Mouse (Mus musculus) heart, postnatal 0 days (tissue): Measurements from ENCODE around the gene Wnt11. TPM values are rescaled to one million over a fixed set of nuclear protein-coding genes. Genes with fewer than 3 reads are reported as not detected.

Experiments used
- ATAC-seq: fragments of 200-750 bp; cut with Nextera tagmentation; 2 replicates; pipeline ENCODE4 v1.8.0; 2017; ENCODE audit warnings: low read depth, moderate number of reproducible peaks, moderate library complexity; ENCODE audit not compliant: insufficient read depth
- DNase-seq: peaks from one replicate; pipeline ENCODE4 v3.0.0-alpha.2; 2016; ENCODE audit warnings: low spot score
- H3K27ac ChIP-seq: fragments of 300-500 bp; sonication (generic); 2 replicates; pipeline ENCODE4 v1.5.1; 2014; ENCODE audit warnings: low read depth, mild to moderate bottlenecking
- H3K27me3 ChIP-seq: fragments of 300-500 bp; sonication (generic); 2 replicates; pipeline ENCODE4 v1.6.1; 2014; ENCODE audit warnings: low read length, mixed read lengths; ENCODE audit not compliant: control insufficient read depth, insufficient read depth
- H3K36me3 ChIP-seq: fragments of 300-500 bp; sonication (generic); replicated peaks from 2 replicates; pipeline ENCODE4 v1.6.1; 2014; ENCODE audit warnings: low read length, mixed read lengths; ENCODE audit not compliant: control insufficient read depth, insufficient read depth
- H3K4me1 ChIP-seq: fragments of 300-500 bp; sonication (generic); 2 replicates; pipeline ENCODE4 v1.6.1; 2014; ENCODE audit warnings: antibody characterized with exemption; ENCODE audit not compliant: control insufficient read depth, insufficient read depth
- H3K4me2 ChIP-seq: fragments of 300-500 bp; sonication (generic); 2 replicates; pipeline ENCODE4 v1.6.1; 2014; ENCODE audit warnings: low read depth, mild to moderate bottlenecking, low read length, moderate library complexity
- H3K4me3 ChIP-seq: fragments of 300-500 bp; sonication (generic); 2 replicates; pipeline ENCODE4 v1.5.1; 2014; ENCODE audit warnings: low read depth, low read length
- H3K9ac ChIP-seq: fragments of 300-500 bp; sonication (generic); replicated peaks from 2 replicates; pipeline ENCODE4 v1.6.1; 2014; ENCODE audit warnings: low read depth, low read length, mixed read lengths
- H3K9me3 ChIP-seq: fragments of 300-500 bp; sonication (generic); replicated peaks from 2 replicates; pipeline ENCODE4 v1.6.1; 2016; ENCODE audit warnings: low read length; ENCODE audit not compliant: control insufficient read depth
- CTCF ChIP-seq: IDR thresholded peaks from 2 replicates; pipeline ENCODE4 v1.5.1; 2016; ENCODE audit warnings: antibody characterized with exemption, control low read depth, low read depth
- EP300 ChIP-seq: IDR thresholded peaks from 2 replicates; pipeline ENCODE4 v1.6.1; 2016; ENCODE audit warnings: antibody characterized with exemption, low read depth
- whole genome bisulfite sequencing: fragments of 180-500 bp; shearing (Covaris S2); extraction: QIAGEN DNeasy Blood & Tissue Kit; methylation state at CpG from one replicate; pipeline ENCODE4 v1.1.7; 2014; 5-methylcytosine and 5-hydroxymethylcytosine counted together
- polyA plus RNA-seq: library from polyadenylated mRNA; unstranded; fragments of >200 nt; fragmentation: Nextera tagmentation; extraction: Ambion mirVana; gene quantifications from 2 replicates; pipeline ENCODE4 v1.2.1, GENCODE M21; 2015
- total RNA-seq: library from RNA; depleted of rRNA; stranded (reverse); fragments of >200 nt; gene quantifications from 2 replicates; pipeline ENCODE4 v1.2.3, GENCODE M21; 2014; ENCODE audit warnings: low replicate concordance

The Wnt11 gene
- total and polyA plus RNA-seq, 2 experiments from 2014 or later = 4.4 to 22.9 TPM

DNA sequence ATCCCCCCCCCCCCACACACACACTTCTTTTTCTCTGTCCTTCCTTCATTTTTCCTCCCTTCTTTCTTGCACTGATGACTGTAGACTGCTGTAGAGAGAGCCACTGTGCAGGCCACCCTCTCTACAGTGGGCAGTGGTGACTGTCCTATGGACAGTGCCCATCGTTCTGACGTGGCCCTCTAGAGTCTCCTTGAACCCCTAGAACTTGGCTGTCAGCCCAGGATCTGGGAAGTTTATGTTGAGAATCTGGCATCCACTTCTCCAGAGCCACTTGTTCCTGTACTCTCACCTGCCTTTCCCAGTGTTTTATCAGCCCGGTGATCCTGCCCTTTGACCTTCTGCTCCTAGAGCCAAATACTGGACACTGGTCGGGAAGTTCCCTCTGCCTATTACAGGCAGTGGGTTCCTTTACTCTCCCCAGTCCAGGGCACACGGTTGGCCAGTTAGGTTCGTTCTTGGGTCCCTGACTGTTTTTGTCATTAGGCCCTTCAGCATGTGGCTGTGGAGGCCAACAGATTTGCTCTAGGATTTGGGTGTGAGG is 39.6 kb downstream of the Wnt11 start:
- no peak overlapping the region for H3K4me2 ChIP-seq
- H3K4me1 ChIP-seq = peaks cover 14% of the 10 kb centered on the region
- no peaks in the 10 kb centered on the region for H3K9me3 ChIP-seq
- H3K36me3 ChIP-seq = no peaks in the 10 kb centered on the region
- no peak overlapping the region for H3K27ac ChIP-seq
- H3K27me3 ChIP-seq = no peaks in the 10 kb centered on the region
- WGBS = 19% methylated on average over 6 of the region's 6 CpGs
- H3K9ac ChIP-seq = no peak overlapping the region
- ATAC-seq (no peak), DNase-seq (no peak)
- H3K4me3 ChIP-seq = no peak overlapping the region
- TF ChIP-seq EP300 (no peak), CTCF (no peak)

DNA sequence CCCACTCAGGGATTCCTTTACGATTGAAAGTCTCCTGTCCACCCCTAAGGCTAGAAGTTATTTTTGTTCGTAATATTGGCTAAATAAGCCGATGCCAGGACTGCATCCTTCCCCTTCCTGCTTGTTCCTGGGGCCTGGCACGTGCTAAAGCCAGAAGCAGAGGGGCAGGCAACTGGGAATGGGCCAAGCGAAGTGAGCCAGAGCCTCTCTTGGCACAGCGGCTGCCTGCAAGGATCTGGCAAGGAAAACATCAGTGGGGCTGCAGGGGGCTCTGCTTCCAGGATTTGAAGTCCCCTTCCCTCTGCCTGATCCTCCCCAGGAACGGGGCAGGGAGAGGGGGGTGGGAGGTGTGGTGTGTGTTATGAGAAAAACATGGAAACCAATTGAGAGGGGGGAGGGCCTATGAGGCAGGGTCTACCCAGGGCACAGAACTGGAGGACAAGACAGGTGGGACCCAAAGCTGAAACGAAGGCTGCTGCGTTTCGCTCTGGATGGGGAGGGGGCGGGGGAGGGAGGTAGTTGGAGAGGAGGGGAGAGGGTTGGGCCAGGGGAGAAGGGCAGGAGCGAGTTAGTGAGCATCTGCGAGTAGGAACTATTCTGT is 40.6 kb downstream of the Wnt11 start:
- ATAC-seq (no peak), DNase-seq (peak; percentile 55)
- Histone ChIP-seq H3K9ac (no peak overlapping the region), H3K27ac (peak overlapping the region; percentile 5; the same call in 1 of the 2 replicates), H3K4me3 (no peak overlapping the region), H3K4me2 (no peak overlapping the region), H3K27me3 (no peaks in the 10 kb centered on the region), H3K4me1 (peaks cover 14% of the 10 kb centered on the region), H3K9me3 (no peaks in the 10 kb centered on the region), H3K36me3 (no peaks in the 10 kb centered on the region)
- TF ChIP-seq CTCF (no peak), EP300 (no peak)
- 28% methylated on average over 13 of the region's 13 CpGs for WGBS

DNA sequence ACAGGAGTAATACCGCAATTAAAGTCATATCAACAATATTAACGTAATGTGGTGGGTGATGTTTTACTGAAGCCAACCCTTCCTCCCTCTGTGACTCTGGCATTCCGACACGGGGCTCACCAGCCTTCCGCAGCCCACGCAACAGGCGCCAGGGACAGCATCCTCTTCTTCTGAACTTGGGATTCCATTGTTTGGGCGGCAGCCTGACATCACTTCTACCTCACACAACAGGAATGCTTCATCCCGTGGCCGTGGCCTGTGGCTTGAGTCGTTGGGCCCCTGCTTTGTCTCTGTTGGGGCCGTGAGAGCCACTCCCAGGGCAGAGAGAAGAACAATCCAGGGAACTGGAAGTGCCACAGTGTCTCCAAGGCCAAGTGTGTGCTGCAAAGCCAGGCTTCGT is 41.2 kb downstream of the Wnt11 start:
- TF ChIP-seq CTCF (no peak), EP300 (no peak)
- ATAC-seq (peak; percentile 48; the same call in 1 of the 2 replicates), DNase-seq (peak; percentile 40)
- H3K9me3 ChIP-seq = no peaks in the 10 kb centered on the region
- H3K9ac ChIP-seq = no peak overlapping the region
- H3K27me3 ChIP-seq = no peaks in the 10 kb centered on the region
- no peak overlapping the region for H3K4me2 ChIP-seq
- H3K36me3 ChIP-seq = no peaks in the 10 kb centered on the region
- 45% methylated on average over 13 of the region's 13 CpGs for WGBS
- peaks cover 14% of the 10 kb centered on the region for H3K4me1 ChIP-seq
- 0 out of 2 replicates have a peak overlapping the region, but pooled peaks have one; percentile 19 for H3K27ac ChIP-seq
- no peak overlapping the region for H3K4me3 ChIP-seq

DNA sequence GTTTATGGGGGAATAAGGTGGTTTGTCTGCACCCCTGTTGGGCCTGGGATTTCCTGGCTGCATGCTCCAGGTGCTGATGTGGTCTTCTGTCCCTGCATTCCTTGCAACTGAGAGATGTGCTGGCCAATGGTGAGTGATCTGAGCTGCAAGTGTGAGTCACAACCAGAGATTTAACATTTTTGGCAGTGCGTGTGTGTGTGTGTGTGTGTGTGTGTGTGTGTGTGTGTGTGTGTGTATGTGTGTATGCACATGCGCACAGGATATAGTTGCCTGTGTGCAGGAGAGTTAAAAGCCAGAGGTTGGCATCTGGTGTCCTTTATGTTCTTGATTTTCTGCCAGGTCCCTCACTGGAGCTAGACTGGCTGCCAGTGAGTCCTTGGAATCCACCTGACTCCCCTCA is 44.3 kb downstream of the Wnt11 start:
- no peak overlapping the region for H3K4me2 ChIP-seq
- TF ChIP-seq EP300 (no peak), CTCF (no peak)
- H3K9me3 ChIP-seq = no peaks in the 10 kb centered on the region
- DNase-seq (no peak), ATAC-seq (no peak)
- peaks cover 14% of the 10 kb centered on the region for H3K4me1 ChIP-seq
- 84% methylated on average over 2 of the region's 2 CpGs for WGBS
- H3K27me3 ChIP-seq = no peaks in the 10 kb centered on the region
- no peak overlapping the region for H3K4me3 ChIP-seq
- no peak overlapping the region for H3K27ac ChIP-seq
- peaks cover 3% of the 10 kb centered on the region for H3K36me3 ChIP-seq
- no peak overlapping the region for H3K9ac ChIP-seq

DNA sequence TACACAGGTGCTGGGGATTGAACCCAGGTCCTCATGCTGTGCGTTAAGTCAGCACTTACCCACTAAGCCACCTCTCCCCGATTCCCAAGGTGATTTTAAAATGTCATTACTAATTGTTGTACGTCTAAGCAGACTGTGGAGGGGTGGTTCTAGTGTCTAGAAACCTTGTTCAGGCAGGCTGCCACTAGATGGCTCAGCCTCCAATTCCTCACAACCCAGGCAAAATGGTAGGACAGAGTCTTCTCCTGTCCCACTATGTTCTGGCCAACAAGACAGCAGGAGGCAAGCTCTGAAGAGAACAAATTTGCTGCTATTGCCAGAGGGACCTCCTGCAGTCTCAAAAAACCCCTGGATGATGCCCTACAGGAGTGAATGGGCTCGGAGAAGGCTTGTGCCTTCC is 47.0 kb downstream of the Wnt11 start:
- H3K4me3 ChIP-seq = no peak overlapping the region
- TF ChIP-seq CTCF (peak; percentile 46), EP300 (no peak)
- 63% methylated on average over 4 of the region's 4 CpGs for WGBS
- no peak for ATAC-seq
- no peak for DNase-seq
- no peak overlapping the region for H3K27ac ChIP-seq
- no peaks in the 10 kb centered on the region for H3K9me3 ChIP-seq
- H3K27me3 ChIP-seq = no peaks in the 10 kb centered on the region
- H3K4me2 ChIP-seq = no peak overlapping the region
- no peaks in the 10 kb centered on the region for H3K4me1 ChIP-seq
- H3K9ac ChIP-seq = no peak overlapping the region
- H3K36me3 ChIP-seq = peaks cover 20% of the 10 kb centered on the region

DNA sequence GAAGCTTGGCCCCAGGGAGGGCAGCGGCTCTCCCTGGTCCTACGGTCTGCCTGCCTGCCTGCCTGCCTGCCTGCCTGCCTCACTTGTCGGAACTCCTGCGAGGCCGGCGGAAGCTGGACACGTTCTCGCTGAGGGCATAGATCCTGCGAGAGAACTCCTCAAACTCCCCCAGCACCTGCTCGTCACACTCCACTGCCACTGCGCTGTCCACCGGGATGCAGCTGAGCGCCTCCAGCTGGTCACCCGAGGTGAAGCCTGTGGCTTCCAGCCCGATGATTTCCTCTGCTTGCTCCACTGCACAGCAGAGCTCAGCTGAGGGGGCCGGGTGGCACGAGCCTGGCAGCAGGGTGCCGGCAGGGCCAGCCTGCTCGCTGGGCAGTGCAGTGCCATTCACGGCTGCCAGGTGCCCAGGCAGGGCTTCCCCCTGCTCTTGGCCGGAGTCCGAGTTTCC is 52.9 kb downstream of the Wnt11 start:
- WGBS = 76% methylated on average over 22 of the region's 22 CpGs
- no peak overlapping the region for H3K9ac ChIP-seq

More for the DNA sequence above, 52.9 kb downstream of the Wnt11 start:
- no peaks in the 10 kb centered on the region for H3K9me3 ChIP-seq
- peaks cover 32% of the 10 kb centered on the region for H3K36me3 ChIP-seq
- H3K27me3 ChIP-seq = no peaks in the 10 kb centered on the region
- H3K4me2 ChIP-seq = no peak overlapping the region
- H3K27ac ChIP-seq = no peak overlapping the region
- H3K4me3 ChIP-seq = no peak overlapping the region
- ATAC-seq (no peak), DNase-seq (no peak)
- no peaks in the 10 kb centered on the region for H3K4me1 ChIP-seq
- TF ChIP-seq EP300 = no peak
- no peak for TF ChIP-seq CTCF
